In the genomic region with DNA sequence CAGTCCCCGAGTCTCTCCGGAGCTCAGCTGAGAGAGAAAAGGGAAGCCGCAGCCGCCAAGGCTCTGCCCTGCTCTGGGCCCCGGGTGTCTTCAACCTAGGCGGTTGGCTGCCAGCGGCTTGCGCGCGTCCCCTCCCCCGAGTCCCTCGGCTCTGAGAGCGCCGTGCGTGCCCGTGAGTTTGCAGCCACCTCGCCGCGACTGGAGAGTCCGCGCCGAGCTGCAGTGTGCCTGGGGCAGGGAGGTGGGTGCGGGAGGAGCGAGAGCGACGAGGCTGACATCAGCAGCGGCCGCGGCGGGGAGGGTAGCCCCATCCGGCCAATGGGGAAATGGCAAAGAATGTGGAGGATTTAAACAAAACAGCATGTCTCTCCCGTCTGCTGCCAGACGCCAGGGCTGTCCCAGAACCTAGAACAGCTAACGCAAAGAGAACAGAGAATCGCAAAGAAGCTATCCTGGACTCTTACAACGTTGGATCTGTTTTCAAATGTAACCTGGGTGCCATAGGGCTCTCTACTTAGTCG, we compare ENCODE assay signal across 8 mouse cellular contexts. TPM values are rescaled to one million over a fixed set of nuclear protein-coding genes. Genes with fewer than 3 reads are reported as not detected.
DNase-seq lines count a peak whose midpoint lies in the region; ATAC-seq lines count a peak whose summit lies in the region.

Gene Pitpnc1, minus strand, starts transcription at position 179 of the 521 bp plus-strand sequence.

- peak; percentile 95 for DNase-seq in adrenal gland, adult 2 months
- peak; percentile 95 for DNase-seq in embryo, embryonic 11 days
- peak; percentile 84 for DNase-seq in gastrocnemius, postnatal 25 days
- DNase-seq in left cerebral cortex, postnatal 25 days (ENCODE audit: low spot score in 2 of 2) = peak; percentile 81 to 93
- DNase-seq in mesoderm, embryonic 11.5 days (ENCODE audit: low read depth, low spot score) = peak; percentile 92
- peak; percentile 88 for DNase-seq in right cerebral cortex, postnatal 25 days
- peak; percentile 80 to 82 for DNase-seq in urinary bladder, postnatal 4 days (ENCODE audit: low spot score in 2 of 2)

- no peaks in the 10 kb centered on the region for H3K27me3 ChIP-seq in intestine, embryonic 15.5 days (replicated peaks)

- no peaks in the 10 kb centered on the region for H3K9me3 ChIP-seq in intestine, embryonic 15.5 days

- no peaks in the 10 kb centered on the region for H3K36me3 ChIP-seq in intestine, embryonic 15.5 days

- peak within 1 kb of the TSS; percentile 80 for H3K9ac ChIP-seq in intestine, embryonic 15.5 days

- H3K27ac ChIP-seq in intestine, embryonic 15.5 days = peak within 1 kb of the TSS; percentile 92

- under 1% methylated on average over 37 of the region's 37 CpGs for WGBS in intestine, embryonic 15.5 days

- ATAC-seq in intestine, embryonic 15.5 days = peak; percentile 89

- H3K4me1 ChIP-seq in intestine, embryonic 15.5 days (replicated peaks) = peaks cover 16% of the 10 kb centered on the region

- peak within 1 kb of the TSS; percentile 78 for H3K4me3 ChIP-seq in intestine, embryonic 15.5 days (replicated peaks)

- intact Hi-C loops in left cerebral cortex, postnatal 25 days (cut with DNase I) = loop anchor here (1.0 to 5.0 kb wide), 2 partner anchors 148 to 194 kb away; no protein-coding TSS in a partner anchor

- peak within 1 kb of the TSS; percentile 88 for H3K4me2 ChIP-seq in intestine, embryonic 15.5 days (replicated peaks)

RNA-seq across cellular contexts. Expression of gene Pitpnc1, which starts in this region (rescaled TPM):
- total RNA-seq in adrenal gland, adult 2 months (2021) = 10 to 100 TPM; 11.1 to 17.5 TPM
- 1.8 and 2.8 TPM in 2 replicates for polyA plus RNA-seq in adrenal gland, adult 2 months (2012; rRNA removed)
- total RNA-seq in gastrocnemius, postnatal 25 days (2021) = 10 to 100 TPM; 89.2 TPM
- 13.3 and 14.2 TPM in 2 replicates for polyA plus RNA-seq in intestine, embryonic 15.5 days (2015; fragmentation: Nextera tagmentation; extraction: Ambion mirVana)
- 10 to 100 TPM; 50.8 to 51.2 TPM for total RNA-seq in left cerebral cortex, postnatal 25 days (2021)

Comparison
In these comparisons a context has a peak if more than half of its experiments do, and no peak if none do; other contexts are left out.
1. Peak in every context shown above with its lines: DNase-seq, ATAC-seq, H3K4me3 ChIP-seq and H3K27ac ChIP-seq.